Mouse (Mus musculus) G1E (cell line): ENCODE measurements around the gene Zfp78. TPM values are rescaled to one million over a fixed set of nuclear protein-coding genes. Genes with fewer than 3 reads are reported as not detected.
"Not testable (repeated sequence)": the region's sequence is repeated elsewhere in the genome, so short reads cannot be mapped to it uniquely, and the experiment has no call there.

Experiments
- ATAC-seq: 2 replicates; pipeline ENCODE4 v1.8.0; 2016; ENCODE audit warnings: mild to moderate bottlenecking; ENCODE audit not compliant: insufficient number of reproducible peaks, poor library complexity, low FRiP score, severe bottlenecking; ENCODE audit errors: extremely low read depth
- DNase-seq: peaks from one replicate; pipeline ENCODE4 v3.0.0; 2012; ENCODE audit warnings: low spot score
- H3K27me3 ChIP-seq: 2 replicates; pipeline ENCODE4 v1.6.1; 2012; ENCODE audit warnings: mild to moderate bottlenecking, low read length, inconsistent platforms; ENCODE audit not compliant: insufficient read depth
- H3K36me3 ChIP-seq: replicated peaks from 2 replicates; pipeline ENCODE3; 2012; ENCODE audit warnings: mild to moderate bottlenecking, inconsistent platforms
- H3K4me1 ChIP-seq: 2 replicates; pipeline ENCODE4 v1.6.1; 2012; ENCODE audit warnings: low read depth, low read length, inconsistent platforms, mixed read lengths; ENCODE audit not compliant: insufficient read depth
- H3K4me3 ChIP-seq: 2 replicates; pipeline ENCODE4 v1.5.1; 2012; ENCODE audit warnings: low read depth, mild to moderate bottlenecking, inconsistent platforms, low read length, moderate library complexity, mixed read lengths
- H3K9me3 ChIP-seq: replicated peaks from 2 replicates; pipeline ENCODE4 v1.6.1; 2012; ENCODE audit warnings: inconsistent platforms
- CTCF ChIP-seq: IDR thresholded peaks from 2 replicates; pipeline ENCODE4 v1.5.1; 2012; ENCODE audit warnings: low read depth, low read length, inconsistent platforms, mixed read lengths
- GATA1 ChIP-seq: IDR thresholded peaks from 2 replicates; pipeline ENCODE4 v1.6.1; 2012; ENCODE audit warnings: borderline replicate concordance, low read length, inconsistent platforms, mixed read lengths
- GATA2 ChIP-seq: IDR thresholded peaks from 2 replicates; pipeline ENCODE4 v1.6.1; 2012; ENCODE audit warnings: low read depth, low read length, inconsistent platforms, borderline replicate concordance
- POLR2AphosphoS5 ChIP-seq: IDR thresholded peaks from 2 replicates; pipeline ENCODE4 v1.6.1; 2012; ENCODE audit warnings: low read depth, low read length, inconsistent platforms; ENCODE audit not compliant: insufficient replicate concordance
- TAL1 ChIP-seq: conservative IDR thresholded peaks from 2 replicates; pipeline ENCODE4 v1.6.1; 2012; ENCODE audit warnings: low read depth, low read length, inconsistent platforms, mixed read lengths
- polyA plus RNA-seq: library from polyadenylated mRNA; stranded (reverse); fragments of >175 nt; gene quantifications from 2 replicates; pipeline ENCODE4 v1.2.3, GENCODE M21; 2012
- total RNA-seq, 2 experiments: library from RNA; stranded (forward) in 1 of 2; stranded (reverse) in 1 of 2; fragments of 200-1000 nt in 1 of 2; fragments of >200 nt in 1 of 2; fragmentation: Nextera tagmentation in 1 of 2; gene quantifications; 2 replicates each; pipeline ENCODE4 v1.2.3; 2014 to 2017

Zfp78 gene
- total and polyA plus RNA-seq, 3 experiments, result 0.12 to 2.3 (median 0.83) TPM

DNA sequence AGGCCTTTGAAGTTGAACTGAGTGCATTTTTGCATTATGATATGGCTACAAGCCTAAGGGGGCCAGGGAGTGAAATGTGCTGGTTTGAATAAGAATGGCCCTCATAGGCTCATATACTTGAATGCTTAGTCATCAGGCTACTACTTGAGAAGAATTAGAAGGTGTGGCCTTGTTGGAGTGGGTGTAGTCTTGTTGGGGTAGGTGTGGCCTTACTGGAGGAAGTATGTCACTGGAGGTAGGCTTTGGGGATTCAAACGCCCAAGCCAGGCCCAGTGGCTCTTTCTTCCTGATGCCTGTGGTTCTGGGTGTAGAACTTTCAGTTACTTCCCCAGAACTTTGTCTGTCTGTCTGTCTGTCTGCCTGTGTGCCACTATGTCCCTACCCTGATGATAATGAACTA lies 1.7 kb downstream of the Zfp78 start:
- DNase-seq, result no peak
- H3K4me3 ChIP-seq, result no peak overlapping the region
- no peaks in the 10 kb centered on the region for H3K27me3 ChIP-seq
- no peaks in the 10 kb centered on the region for H3K36me3 ChIP-seq
- no peak for ATAC-seq
- H3K4me1 ChIP-seq, result peaks cover 42% of the 10 kb centered on the region
- H3K9me3 ChIP-seq, result no peaks in the 10 kb centered on the region
- TF ChIP-seq GATA2 (no peak), GATA1 (no peak), POLR2AphosphoS5 (no peak), CTCF (no peak), TAL1 (no peak)

DNA sequence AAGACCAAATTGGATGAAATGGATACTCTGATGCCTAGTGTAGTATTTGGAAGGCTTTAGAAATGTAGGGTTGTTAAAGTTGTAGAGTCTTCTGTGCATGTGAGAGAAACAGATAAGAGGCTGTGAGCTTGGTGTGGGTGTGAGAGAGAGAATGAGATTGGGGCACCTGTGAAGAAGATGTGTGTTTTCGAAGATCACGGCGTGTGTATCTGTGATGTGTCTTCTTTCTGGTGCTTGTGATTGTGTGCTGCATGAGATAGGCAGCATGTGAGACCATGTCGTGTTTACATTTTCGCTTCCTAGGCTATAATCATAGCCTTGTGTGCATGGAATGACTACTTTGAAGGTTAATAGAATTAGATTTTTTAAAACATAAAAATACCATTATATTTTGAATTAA lies 4.1 kb downstream of the Zfp78 start:
- DNase-seq (no peak), ATAC-seq (no peak)
- Histone ChIP-seq H3K9me3 (no peaks in the 10 kb centered on the region), H3K4me1 (peaks cover 28% of the 10 kb centered on the region), H3K4me3 (no peak overlapping the region), H3K36me3 (peaks cover 4% of the 10 kb centered on the region), H3K27me3 (no peaks in the 10 kb centered on the region)
- no peak for TF ChIP-seq CTCF
- TF ChIP-seq POLR2AphosphoS5, result no peak
- 0 out of 2 replicates have a peak, but pooled peaks have one; percentile 5 for TF ChIP-seq TAL1
- TF ChIP-seq GATA1, result no peak
- no peak for TF ChIP-seq GATA2

DNA sequence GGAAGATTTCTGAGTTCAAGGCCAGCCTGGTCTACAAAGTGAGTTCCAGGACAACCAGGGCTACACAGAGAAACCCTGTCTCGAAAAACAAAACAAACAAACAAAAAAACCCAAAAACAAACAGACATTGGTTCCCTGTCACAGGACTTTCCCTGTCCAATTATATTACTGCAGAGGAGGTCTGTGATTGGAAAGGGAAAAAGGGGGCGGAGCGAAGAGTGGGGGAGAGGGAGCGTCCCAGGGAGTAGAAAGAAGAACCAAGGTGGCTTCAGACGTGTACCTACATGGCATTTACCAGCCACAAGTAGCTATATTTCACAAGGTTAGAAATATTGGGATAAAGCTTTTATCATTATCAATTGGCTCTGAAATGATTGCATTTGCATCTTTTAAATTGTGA lies 5.1 kb downstream of the Zfp78 start:
- H3K4me1 ChIP-seq, result peaks cover 27% of the 10 kb centered on the region
- not testable (repeated sequence) for H3K36me3 ChIP-seq, H3K9me3 ChIP-seq, H3K27me3 ChIP-seq, ATAC-seq, DNase-seq, H3K4me3 ChIP-seq

DNA sequence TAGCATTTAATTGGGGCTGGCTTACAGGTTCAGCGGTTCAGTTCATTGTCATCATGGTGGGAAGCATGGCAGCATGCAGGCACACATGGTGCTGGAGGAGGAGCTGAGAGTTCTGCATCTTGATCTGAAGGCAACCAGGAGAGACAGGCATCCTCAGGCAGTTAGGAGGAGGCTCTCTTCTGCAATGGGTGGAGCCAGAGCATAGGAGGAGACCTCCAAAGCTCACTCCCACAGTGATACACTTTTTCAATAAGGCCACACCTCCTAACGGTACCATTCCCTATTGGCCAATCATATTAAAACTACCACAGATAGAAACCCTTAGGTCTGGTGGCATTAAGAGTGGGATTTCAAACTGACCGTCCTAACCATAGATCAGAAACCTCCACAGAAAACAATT lies 6.4 kb downstream of the Zfp78 start:
- H3K27me3 ChIP-seq, result no peaks in the 10 kb centered on the region
- no peak overlapping the region for H3K4me3 ChIP-seq
- TF ChIP-seq CTCF (no peak), TAL1 (no peak), POLR2AphosphoS5 (no peak), GATA1 (no peak), GATA2 (no peak)
- no peaks in the 10 kb centered on the region for H3K9me3 ChIP-seq
- ATAC-seq (no peak), DNase-seq (no peak)
- peaks cover 15% of the 10 kb centered on the region for H3K4me1 ChIP-seq
- H3K36me3 ChIP-seq, result peaks cover 5% of the 10 kb centered on the region

DNA sequence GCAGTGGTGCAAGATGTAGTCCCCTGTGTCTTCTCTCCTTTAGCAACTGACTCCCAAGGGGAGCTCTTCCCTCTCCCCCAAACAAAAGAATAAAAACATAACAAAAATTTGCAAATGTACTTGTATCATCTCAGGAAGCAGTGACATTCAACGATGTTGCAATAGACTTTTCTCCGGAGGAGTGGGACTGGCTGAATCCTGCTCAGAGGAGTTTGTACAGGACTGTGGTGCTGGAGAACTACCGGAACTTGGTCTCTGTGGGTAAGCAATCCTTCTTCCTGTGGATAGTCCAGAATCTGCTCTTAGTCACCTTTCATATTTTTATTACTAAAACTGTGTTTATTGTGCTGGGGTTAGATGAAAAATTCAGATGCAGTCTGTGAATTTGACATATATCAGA lies 9.9 kb downstream of the Zfp78 start:
- DNase-seq (no peak), ATAC-seq (no peak)
- no peaks in the 10 kb centered on the region for H3K9me3 ChIP-seq
- no peaks in the 10 kb centered on the region for H3K4me1 ChIP-seq
- TF ChIP-seq GATA2 (no peak), CTCF (no peak), GATA1 (no peak)
- H3K36me3 ChIP-seq, result peaks cover 11% of the 10 kb centered on the region
- H3K27me3 ChIP-seq, result no peaks in the 10 kb centered on the region
- no peak overlapping the region for H3K4me3 ChIP-seq

DNA sequence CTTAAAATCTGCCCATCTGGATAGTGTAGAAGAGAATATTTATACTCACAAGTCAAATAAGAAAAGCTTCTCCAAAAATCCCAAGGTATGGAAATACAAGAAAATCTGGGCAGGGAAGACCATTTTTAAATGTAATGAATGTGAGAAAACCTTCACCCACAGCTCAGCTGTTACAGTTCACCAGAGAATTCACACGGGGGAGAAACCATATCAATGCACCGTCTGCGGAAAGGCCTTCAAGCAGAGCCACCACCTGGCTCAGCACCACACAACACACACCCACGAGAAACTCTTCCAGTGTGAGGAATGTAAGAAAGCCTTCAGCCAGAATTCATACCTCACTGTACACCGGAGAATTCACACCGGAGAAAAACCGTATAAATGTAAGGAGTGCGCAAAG lies 15.4 kb downstream of the Zfp78 start:
- ATAC-seq (no peak), DNase-seq (no peak)
- H3K36me3 ChIP-seq, result peaks cover 15% of the 10 kb centered on the region
- TF ChIP-seq CTCF (no peak), POLR2AphosphoS5 (no peak), TAL1 (no peak), GATA1 (no peak), GATA2 (no peak)
- H3K27me3 ChIP-seq, result no peaks in the 10 kb centered on the region
- no peak overlapping the region for H3K4me3 ChIP-seq
- H3K4me1 ChIP-seq, result peaks cover 15% of the 10 kb centered on the region
- no peaks in the 10 kb centered on the region for H3K9me3 ChIP-seq

DNA sequence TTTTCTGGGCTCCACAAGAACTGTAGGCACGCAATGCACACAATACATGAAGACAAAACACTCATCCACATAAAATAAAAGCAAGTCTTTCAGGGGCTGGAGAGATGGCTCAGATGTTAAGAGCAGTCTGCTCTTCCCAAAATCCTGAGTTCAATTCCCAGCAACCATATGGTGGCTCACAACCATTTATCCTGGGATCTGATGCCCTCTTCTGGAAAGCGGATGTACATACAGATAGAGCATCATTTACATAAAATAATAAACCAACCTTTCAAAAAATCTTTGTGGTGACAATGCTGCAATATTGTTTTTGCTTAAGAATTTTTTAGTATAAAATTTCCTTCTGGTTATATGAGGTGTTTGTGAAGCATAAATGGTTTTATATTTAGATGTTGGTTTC lies 18.4 kb downstream of the Zfp78 start:
- Histone ChIP-seq H3K4me1 (peaks cover 21% of the 10 kb centered on the region), H3K9me3 (no peaks in the 10 kb centered on the region), H3K27me3 (no peaks in the 10 kb centered on the region), H3K4me3 (no peak overlapping the region), H3K36me3 (peaks cover 11% of the 10 kb centered on the region)
- DNase-seq (no peak), ATAC-seq (no peak)
- TF ChIP-seq GATA1, result no peak
- TF ChIP-seq GATA2, result no peak
- TF ChIP-seq TAL1, result no peak
- no peak for TF ChIP-seq POLR2AphosphoS5
- no peak for TF ChIP-seq CTCF
